Mouse (Mus musculus) stomach, embryonic 14.5 days (tissue): ENCODE results near the gene Krtdap. TPM values are rescaled to one million over a fixed set of nuclear protein-coding genes. Genes with fewer than 3 reads are reported as not detected.
"Not testable (repeated sequence)": the region's sequence is repeated elsewhere in the genome, so short reads cannot be mapped to it uniquely, and the experiment has no call there.

ENCODE experiments used
- ATAC-seq: fragments of 200-750 bp; cut with Nextera tagmentation; 2 replicates; pipeline ENCODE4 v1.8.0; 2017; ENCODE audit warnings: low read depth, moderate TSS enrichment; ENCODE audit not compliant: insufficient number of reproducible peaks, insufficient read depth, low FRiP score
- H3K27ac ChIP-seq: fragments of 300-500 bp; sonication (generic); 2 replicates; pipeline ENCODE4 v1.5.1; 2014; ENCODE audit warnings: mild to moderate bottlenecking, low read length, moderate library complexity, mixed read lengths
- H3K27me3 ChIP-seq: fragments of 300-500 bp; sonication (generic); 2 replicates; pipeline ENCODE4 v1.6.1; 2014; ENCODE audit warnings: low read length, control low read depth, mixed read lengths; ENCODE audit not compliant: control insufficient read depth, insufficient read depth
- H3K36me3 ChIP-seq: fragments of 300-500 bp; sonication (generic); 2 replicates; pipeline ENCODE4 v1.6.1; 2014; ENCODE audit warnings: mild to moderate bottlenecking, control low read depth, low read length, moderate library complexity, mixed read lengths; ENCODE audit not compliant: control insufficient read depth, insufficient read depth
- H3K4me1 ChIP-seq: fragments of 300-500 bp; sonication (generic); 2 replicates; pipeline ENCODE4 v1.6.1; 2014; ENCODE audit warnings: low read length, control low read depth, mixed read lengths; ENCODE audit not compliant: control insufficient read depth, insufficient read depth
- H3K4me2 ChIP-seq: fragments of 300-500 bp; sonication (generic); replicated peaks from 2 replicates; pipeline ENCODE4 v1.6.1; 2014; ENCODE audit warnings: low read depth, low read length, control low read depth
- H3K4me3 ChIP-seq: fragments of 300-500 bp; sonication (generic); 2 replicates; pipeline ENCODE4 v1.5.1; 2014; ENCODE audit warnings: low read depth, low read length, control low read depth
- H3K9ac ChIP-seq: fragments of 300-500 bp; sonication (generic); replicated peaks from 2 replicates; pipeline ENCODE4 v1.6.1; 2014; ENCODE audit warnings: low read depth, mild to moderate bottlenecking, control low read depth, low read length, moderate library complexity, mixed read lengths
- H3K9me3 ChIP-seq: fragments of 300-500 bp; sonication (generic); 2 replicates; pipeline ENCODE4 v1.6.1; 2016; ENCODE audit warnings: low read depth, low read length, control low read depth; ENCODE audit not compliant: control insufficient read depth
- WGBS: fragments of 180-500 bp; shearing (Covaris S2); extraction: QIAGEN DNeasy Blood & Tissue Kit; methylation state at CpG from one replicate; pipeline ENCODE4 v1.1.7; 2014; 5-methylcytosine and 5-hydroxymethylcytosine counted together
- polyA plus RNA-seq: library from polyadenylated mRNA; unstranded; fragments of >200 nt; fragmentation: Nextera tagmentation; extraction: Ambion mirVana; gene quantifications from 2 replicates; pipeline ENCODE4 v1.2.1, GENCODE M21; 2014

The Krtdap gene
- polyA plus RNA-seq, result 9.2 and 20.2 TPM in 2 replicates

DNA sequence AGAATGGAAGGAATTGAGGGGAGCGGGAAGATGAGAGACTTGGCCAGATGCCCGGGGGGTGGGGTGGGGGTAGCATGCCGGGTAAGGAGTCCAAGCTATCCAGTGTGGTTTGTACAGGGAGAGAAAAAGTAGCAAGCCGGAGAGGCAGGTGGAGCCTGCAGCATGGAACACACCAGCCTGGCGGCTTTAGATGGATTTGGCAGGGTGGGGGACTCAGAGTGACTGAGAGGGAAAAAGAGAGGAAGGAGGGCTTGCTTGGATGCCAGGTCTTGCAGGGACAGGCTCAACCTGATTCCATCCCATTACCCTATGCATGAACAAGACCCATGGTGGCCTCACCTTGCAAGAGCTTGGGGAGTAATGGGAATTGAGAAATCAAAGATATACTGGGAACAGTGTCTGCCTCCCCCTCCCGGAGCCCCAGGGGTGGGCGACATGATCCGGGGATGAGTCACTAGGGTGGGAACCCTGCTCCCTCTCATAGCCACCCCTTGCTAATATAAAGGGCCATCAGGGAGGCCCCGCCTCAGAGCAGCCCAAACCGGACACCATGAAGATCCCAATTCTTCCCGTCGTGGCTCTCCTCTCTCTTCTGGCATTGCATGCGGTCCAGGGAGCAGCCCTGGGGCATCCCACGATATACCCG is at the start of gene Krtdap:
Gene Krtdap, plus strand, starts transcription at position 520 of the 646 bp plus-strand sequence.
- 42% methylated on average over 15 of the region's 15 CpGs for WGBS
- no peaks in the 10 kb centered on the region for H3K36me3 ChIP-seq
- H3K9me3 ChIP-seq, result no peaks in the 10 kb centered on the region
- no peak for ATAC-seq
- H3K27me3 ChIP-seq, result no peaks in the 10 kb centered on the region
- no peak within 1 kb of the TSS for H3K27ac ChIP-seq
- no peak within 1 kb of the TSS for H3K9ac ChIP-seq
- H3K4me2 ChIP-seq, result no peak within 1 kb of the TSS
- H3K4me3 ChIP-seq, result no peak within 1 kb of the TSS
- no peaks in the 10 kb centered on the region; the same call in 1 of the 2 replicates for H3K4me1 ChIP-seq

DNA sequence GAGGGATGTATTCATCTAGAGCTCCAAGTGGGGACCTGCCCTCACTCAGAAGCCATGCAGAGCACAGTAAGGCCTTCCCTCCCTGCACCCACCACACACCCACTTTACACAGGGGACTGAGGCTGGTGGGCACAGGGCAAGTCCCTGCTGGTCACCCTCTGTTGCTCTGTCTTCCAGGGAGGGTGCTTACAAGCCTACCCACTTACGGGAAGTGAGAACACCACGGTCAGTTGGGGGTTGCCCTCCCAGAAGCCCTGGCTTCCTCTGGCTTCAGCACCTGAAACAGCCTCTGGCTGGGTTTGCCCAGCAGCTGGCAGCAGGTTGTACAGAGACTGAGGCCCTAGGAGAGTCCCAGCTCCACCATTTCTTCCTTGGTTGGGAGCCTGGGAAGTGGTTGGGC is 45.1 kb upstream of the Krtdap start:
- H3K4me1 ChIP-seq, H3K9me3 ChIP-seq, ATAC-seq, H3K27me3 ChIP-seq, H3K4me2 ChIP-seq, H3K36me3 ChIP-seq, H3K9ac ChIP-seq, H3K4me3 ChIP-seq, H3K27ac ChIP-seq: not testable (repeated sequence)
- 84% methylated on average over 2 of the region's 2 CpGs for WGBS

DNA sequence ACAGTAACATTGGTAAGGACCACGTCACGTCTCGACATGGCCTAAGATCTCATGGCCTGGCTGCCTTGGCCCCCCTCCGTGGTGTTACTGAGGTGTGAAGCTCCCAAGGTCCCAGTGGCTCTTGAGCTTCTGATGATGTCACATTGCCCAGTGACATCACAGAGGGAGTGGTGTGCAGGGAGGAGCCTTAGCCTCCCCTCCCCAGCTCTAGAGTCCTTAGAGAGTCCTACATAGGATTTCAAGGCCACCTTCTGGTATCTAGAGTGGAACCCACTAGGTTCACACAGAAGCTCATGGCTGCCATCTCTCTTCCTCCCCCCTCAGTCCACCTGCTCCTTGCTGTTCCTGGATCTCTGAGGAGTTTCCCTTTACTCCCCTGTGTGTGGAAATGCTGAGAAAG is 44.1 kb upstream of the Krtdap start, which contains the start of gene Gapdhs:
Gene Gapdhs, minus strand, starts transcription at position 65 of the 400 bp plus-strand sequence.
- not testable (repeated sequence) for H3K9ac ChIP-seq, H3K4me3 ChIP-seq, ATAC-seq, H3K36me3 ChIP-seq, H3K9me3 ChIP-seq, H3K4me2 ChIP-seq, H3K4me1 ChIP-seq, H3K27me3 ChIP-seq, H3K27ac ChIP-seq
- WGBS, result 89% methylated on average over 3 of the region's 4 CpGs

DNA sequence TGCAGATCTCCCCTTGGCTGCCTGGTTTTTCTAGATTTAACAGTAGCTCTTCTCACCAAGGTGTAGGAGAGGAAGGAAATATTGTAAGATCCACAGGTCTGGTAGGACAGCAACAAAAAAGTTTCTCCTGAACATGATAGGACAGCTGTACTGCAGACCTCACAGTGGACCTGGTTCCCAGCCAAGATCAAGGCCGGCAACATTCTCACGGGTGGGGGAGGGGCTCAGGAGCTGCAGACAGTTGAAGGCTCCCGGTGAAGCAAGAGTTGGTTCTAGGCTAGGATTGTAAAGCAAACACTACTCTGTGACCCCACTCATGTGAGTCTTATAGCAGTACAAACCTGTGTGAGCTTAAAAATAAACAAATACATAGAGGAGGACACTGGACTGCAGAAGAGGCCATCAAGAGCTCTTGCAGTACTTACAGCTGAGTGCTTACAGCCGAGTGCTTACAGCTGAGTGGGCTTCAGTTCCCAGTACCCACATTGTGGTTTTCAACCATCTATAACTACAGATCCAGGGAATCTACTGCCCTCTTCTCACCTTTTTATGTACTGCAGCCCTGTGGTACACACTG is 43.6 kb upstream of the Krtdap start:
- 35% methylated on average over 4 of the region's 4 CpGs for WGBS
- no peak overlapping the region for H3K4me2 ChIP-seq
- no peak overlapping the region for H3K4me3 ChIP-seq
- H3K9ac ChIP-seq, result no peak overlapping the region
- no peaks in the 10 kb centered on the region for H3K4me1 ChIP-seq
- no peaks in the 10 kb centered on the region for H3K36me3 ChIP-seq
- H3K27ac ChIP-seq, result no peak overlapping the region
- H3K27me3 ChIP-seq, result no peaks in the 10 kb centered on the region
- ATAC-seq, result no peak
- H3K9me3 ChIP-seq, result no peaks in the 10 kb centered on the region

DNA sequence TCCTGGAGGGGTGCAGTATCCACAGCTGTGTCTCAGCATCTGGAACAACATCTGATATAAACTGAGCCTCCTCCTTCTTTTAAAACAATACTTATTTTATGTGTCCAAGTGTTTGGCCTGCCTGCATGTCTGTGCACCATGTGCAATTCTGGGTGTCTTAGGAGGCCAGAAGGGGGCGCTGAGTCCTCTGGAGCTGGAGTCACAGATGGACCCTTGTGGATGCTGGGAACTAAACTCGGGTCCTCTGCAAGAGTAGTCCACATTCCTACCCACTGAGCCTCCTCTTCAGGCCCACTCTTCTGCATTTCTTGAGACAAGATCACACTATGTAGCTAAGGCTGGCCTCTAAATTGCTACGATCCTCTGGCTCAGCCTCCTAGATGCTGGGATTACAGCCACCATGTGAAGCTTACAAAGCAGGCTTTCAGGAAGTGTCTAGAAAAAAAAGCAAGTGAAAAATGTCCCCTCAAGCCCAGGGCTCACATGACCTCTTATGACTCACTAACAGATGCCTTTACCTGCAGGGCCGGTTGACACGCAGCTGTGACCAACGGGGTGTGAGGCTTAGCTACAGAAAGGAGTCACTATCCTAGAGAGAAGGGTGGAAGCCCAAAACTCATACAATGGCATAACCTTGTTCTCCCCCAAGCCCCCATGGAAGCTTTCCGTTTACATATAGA is 40.0 kb upstream of the Krtdap start:
- Histone ChIP-seq H3K9me3 (no peaks in the 10 kb centered on the region), H3K4me3 (no peak overlapping the region), H3K36me3 (no peaks in the 10 kb centered on the region), H3K27ac (no peak overlapping the region), H3K27me3 (no peaks in the 10 kb centered on the region), H3K4me2 (no peak overlapping the region), H3K4me1 (no peaks in the 10 kb centered on the region), H3K9ac (no peak overlapping the region)
- no peak for ATAC-seq
- WGBS, result 82% methylated on average over 7 of the region's 7 CpGs

DNA sequence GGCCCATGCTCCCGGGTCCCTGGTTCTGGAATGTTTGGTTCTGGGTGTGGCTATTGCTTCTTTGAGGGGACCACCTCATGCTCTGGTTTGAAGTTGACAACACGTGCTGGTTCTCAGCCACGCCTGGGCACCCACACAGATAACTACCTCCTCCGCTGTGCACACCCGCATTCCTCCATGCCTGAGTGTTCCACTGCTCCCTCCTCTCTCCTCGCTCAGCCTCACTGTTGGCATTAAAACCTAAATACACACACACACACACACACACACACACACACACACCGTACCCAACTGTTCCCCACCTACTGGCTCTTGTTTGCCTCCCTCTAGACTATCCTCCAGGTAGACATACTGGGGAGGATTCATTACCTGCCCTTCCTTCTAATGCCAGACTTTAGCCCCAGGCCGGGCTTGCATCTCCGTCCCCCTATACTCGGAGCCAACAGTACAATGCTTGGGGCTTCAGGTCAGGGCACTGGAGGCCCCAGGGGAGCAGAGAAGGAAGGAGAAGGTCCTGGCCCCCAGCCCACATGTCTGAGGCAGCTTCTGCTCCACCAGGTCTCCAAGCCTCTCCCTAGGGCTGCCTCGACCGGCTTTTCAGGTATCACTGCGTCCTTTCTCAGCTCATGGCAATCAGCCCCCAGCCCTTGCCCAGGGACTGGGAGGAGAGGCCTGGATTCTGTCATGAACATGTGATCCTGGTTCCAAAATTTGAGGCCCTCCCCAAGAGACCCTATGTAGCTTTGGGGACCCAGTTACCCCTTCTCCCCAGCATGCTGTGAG is 37.7 kb upstream of the Krtdap start:
- Histone ChIP-seq H3K4me1 (no peaks in the 10 kb centered on the region), H3K4me3 (no peak overlapping the region), H3K9me3 (0 out of 2 replicates have a peak, but pooled peaks cover 3% of the 10 kb centered on the region), H3K36me3 (no peaks in the 10 kb centered on the region), H3K27me3 (no peaks in the 10 kb centered on the region), H3K4me2 (no peak overlapping the region), H3K9ac (no peak overlapping the region), H3K27ac (no peak overlapping the region)
- 73% methylated on average over 13 of the region's 13 CpGs for WGBS
- peak; percentile 40; the same call in 1 of the 2 replicates for ATAC-seq

DNA sequence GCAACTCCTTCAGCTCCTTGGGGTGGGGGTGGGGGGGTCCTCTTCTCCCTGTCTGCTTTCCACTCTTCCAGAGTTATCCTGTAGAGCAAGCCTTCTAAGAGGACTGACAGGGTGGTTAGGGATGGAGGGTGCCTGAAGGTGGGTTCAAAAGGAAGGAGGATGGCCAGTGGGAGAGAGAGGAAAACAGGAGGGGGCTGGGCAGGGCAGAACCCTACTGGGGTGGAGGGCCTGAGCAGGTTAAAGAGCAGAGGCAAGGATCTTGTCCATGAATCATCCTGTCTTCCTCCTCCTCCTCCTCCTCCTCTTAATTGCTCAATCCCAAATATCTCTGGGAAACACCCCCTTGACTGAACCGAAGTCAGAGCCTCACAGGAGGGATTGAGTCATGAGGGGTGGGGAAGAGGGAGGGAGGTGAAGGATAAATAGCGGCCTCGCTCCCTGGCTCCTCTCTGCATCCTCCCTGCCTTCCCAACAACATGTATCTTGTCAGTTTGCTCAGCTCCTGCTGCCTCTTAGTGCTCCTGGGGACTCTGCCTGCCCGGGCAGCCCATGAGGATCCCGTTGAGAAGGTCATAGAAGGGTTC is 36.5 kb upstream of the Krtdap start, which contains the start of gene Sbsn:
Gene Sbsn, plus strand, starts transcription at position 386 of the 584 bp plus-strand sequence.
- Histone ChIP-seq H3K9me3 (0 out of 2 replicates have a peak, but pooled peaks cover 5% of the 10 kb centered on the region), H3K9ac (no peak within 1 kb of the TSS), H3K4me2 (no peak within 1 kb of the TSS), H3K4me1 (no peaks in the 10 kb centered on the region), H3K27ac (no peak within 1 kb of the TSS), H3K27me3 (no peaks in the 10 kb centered on the region), H3K4me3 (no peak within 1 kb of the TSS), H3K36me3 (no peaks in the 10 kb centered on the region)
- no peak for ATAC-seq
- WGBS, result 36% methylated on average over 5 of the region's 5 CpGs

DNA sequence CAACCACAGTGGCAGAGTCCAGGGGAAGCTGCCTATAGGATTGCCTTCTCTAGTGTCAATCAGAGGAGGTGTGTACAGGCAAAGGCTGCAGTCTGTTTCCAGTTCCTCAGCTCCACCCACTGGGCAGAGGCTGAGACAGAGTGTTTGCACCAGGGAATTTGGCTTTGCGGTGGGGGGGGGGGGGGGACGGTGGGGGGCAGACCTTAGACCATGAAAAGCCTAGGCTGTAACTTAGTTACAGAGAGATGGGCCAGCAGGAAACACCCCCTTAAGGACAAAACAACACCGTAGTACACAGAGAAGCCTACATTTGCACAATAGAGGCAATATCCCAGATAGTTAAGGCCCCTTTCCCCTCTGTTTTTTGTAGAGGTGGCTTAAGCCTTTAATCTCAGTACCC is 30.7 kb upstream of the Krtdap start:
- H3K4me1 ChIP-seq, result no peaks in the 10 kb centered on the region
- H3K27me3 ChIP-seq, result no peaks in the 10 kb centered on the region
- H3K36me3 ChIP-seq, result no peaks in the 10 kb centered on the region
- H3K4me2 ChIP-seq, result no peak overlapping the region
- 75% methylated on average over 3 of the region's 3 CpGs for WGBS
- no peak for ATAC-seq
- no peak overlapping the region for H3K27ac ChIP-seq
- H3K9ac ChIP-seq, result no peak overlapping the region
- H3K9me3 ChIP-seq, result 0 out of 2 replicates have a peak, but pooled peaks cover 5% of the 10 kb centered on the region
- no peak overlapping the region for H3K4me3 ChIP-seq
